Mouse (Mus musculus): ENCODE results near the gene Nnmt.

DNA sequence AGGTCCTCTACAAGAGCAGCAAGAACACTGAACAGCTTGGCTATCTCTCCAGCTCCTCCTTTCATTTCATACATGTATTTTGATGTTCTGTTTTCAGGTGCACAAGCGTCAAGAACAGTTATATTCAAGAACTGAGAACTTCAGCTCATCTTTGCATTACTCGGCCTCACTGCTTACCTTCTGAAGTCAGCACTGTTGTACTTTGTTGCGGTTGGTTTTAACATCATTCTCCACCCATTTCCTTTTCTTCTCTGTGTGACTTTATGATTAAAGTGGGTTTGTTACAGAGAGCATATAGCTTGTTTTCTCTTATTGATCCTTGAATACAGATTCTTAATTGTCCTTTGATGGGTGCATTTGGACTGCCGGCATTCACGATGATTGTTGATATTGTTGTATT lies 42.6 kb downstream of the Nnmt start:
- no peak for TF ChIP-seq CTCF (IDR thresholded peaks at IDR 0.05; ENCODE audit: extremely low read depth, insufficient read depth, low read length)
- TF ChIP-seq POLR2A (IDR thresholded peaks at IDR 0.05; ENCODE audit: extremely low read depth, insufficient read depth, low read length): no peak

Data from cortical plate, adult 2 months (tissue).